Mouse (Mus musculus) erythroblast, adult 5-6 weeks (primary cell): ENCODE data around the gene Sh2b1. TPM values are rescaled to one million over a fixed set of nuclear protein-coding genes. Genes with fewer than 3 reads are reported as not detected.

Source experiments
- ATAC-seq: replicated peaks from 2 replicates; pipeline ENCODE4 v1.8.0; 2016; ENCODE audit warnings: moderate number of reproducible peaks, mild to moderate bottlenecking, moderate TSS enrichment, inconsistent platforms; ENCODE audit not compliant: poor library complexity, low FRiP score, severe bottlenecking
- total RNA-seq, 2 experiments: library from RNA; stranded (forward) in 1 of 2; stranded (reverse) in 1 of 2; fragments of 150-400 nt in 1 of 2; fragments of 200-764, 138-1000 nt in 1 of 2; gene quantifications; 2 replicates each; pipeline versions ENCODE4 v1.2.3 to v1.2.4; 2015 to 2017; ENCODE audit warnings: low replicate concordance in 2 of 2

Gene Sh2b1
- total RNA-seq (2015; ENCODE audit: low replicate concordance): 4.0 and 7.7 TPM in 2 replicates
- 6.6 and 19.6 TPM in 2 replicates for total RNA-seq (2017; ENCODE audit: low replicate concordance)

DNA sequence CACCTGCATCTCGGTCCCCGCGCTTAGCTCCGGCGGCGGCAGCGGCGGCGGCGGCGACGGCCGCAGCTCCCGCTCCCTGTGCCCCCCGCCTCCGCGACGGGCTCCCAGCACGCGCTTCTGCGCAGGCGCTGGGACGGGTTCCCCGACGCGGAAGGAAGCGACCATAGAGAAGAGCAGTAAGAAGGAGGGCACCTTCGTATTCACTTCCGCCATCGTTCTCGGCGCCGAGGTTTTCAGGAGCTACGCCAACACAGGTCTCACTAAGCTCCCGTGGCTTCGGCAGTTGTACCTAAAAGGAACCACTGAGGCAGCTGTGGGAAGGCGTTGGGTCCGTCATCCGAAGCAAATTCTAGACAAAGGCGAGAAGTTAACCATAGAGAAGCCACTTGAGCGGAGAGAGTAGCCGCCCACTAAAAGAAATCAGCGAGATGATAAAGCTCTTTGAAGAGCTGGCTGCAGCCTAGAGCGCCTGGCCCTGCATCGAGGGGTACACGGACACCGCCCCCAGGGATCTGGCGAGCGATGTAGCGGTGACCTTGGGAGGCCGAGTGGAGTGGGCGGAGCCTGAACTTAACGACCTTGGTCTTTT, at the start of gene Sh2b1:
TSS of gene Sh2b1 (minus strand) at position 432 of the 589 bp plus-strand sequence.
- peak; percentile 88 for ATAC-seq

GRCm38 (mm10) chr7:126523316-126523715, 48.1 kb upstream of the Sh2b1 start:
- ATAC-seq: no peak

GRCm38 (mm10) chr7:126519513-126519912, 44.3 kb upstream of the Sh2b1 start:
- no peak for ATAC-seq

DNA sequence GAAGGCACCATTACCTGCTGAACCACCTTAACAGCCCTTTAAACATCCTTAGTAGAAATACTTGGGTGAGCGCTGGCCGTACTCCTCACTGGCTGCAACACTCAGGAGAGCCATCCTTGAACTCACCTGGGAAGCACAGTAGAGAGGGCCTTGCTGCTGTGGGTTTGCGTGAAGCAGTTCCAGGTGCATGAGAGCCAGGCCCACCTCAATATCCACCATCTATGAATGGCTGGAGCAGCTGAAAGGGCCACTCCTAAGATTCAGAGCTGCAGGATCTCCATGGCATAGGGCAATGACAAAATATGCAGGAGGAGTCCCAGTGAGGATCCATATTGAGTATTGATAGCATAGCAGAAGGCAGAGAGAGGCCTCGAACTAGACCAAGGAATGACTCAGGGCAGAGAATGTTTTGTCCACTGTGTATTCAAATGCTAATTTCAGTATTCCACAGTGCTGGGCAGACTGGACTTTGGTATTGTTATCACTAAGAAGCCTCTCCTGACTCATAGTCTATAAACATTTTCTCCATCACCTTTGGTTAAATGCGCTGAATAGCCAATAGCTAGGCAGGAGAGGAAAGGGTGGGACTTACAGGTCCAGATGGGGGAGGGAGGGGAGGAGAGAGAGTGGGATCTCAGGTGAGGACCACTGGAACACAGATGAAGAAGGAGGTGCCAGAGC, 43.2 kb upstream of the Sh2b1 start:
- ATAC-seq: no peak

DNA sequence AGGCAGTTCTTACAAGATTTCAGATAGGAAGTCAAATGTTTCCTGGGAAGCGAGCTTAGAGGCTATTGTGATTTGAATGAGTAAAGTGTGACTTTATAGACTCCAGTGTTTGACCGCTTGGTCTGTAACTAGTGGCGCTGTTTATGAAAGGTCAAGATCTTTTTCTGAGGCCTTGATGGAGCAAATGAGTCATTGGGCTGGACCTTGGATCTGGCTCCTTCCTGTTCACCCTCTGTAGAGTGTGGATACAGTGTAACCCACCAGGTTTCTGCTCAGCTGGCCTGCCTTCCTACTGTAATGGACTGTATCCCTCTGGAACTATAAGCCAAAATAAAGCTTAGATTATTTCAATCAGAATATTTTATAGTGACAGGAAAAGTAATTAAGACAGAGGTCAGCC, 36.1 kb upstream of the Sh2b1 start:
- ATAC-seq: no peak

GRCm38 (mm10) chr7:126507126-126507778, 32.0 kb upstream of the Sh2b1 start:
- no peak for ATAC-seq

- no peak for ATAC-seq
Measured at GRCm38 (mm10) chr7:126504913-126505312, 29.7 kb upstream of the Sh2b1 start.

- ATAC-seq: peak; percentile 82
Measured at GRCm38 (mm10) chr7:126503273-126503878, 28.2 kb upstream of the Sh2b1 start, which contains the start of gene Atxn2l. Atxn2l (minus strand) TSS chr7:126503437.

DNA sequence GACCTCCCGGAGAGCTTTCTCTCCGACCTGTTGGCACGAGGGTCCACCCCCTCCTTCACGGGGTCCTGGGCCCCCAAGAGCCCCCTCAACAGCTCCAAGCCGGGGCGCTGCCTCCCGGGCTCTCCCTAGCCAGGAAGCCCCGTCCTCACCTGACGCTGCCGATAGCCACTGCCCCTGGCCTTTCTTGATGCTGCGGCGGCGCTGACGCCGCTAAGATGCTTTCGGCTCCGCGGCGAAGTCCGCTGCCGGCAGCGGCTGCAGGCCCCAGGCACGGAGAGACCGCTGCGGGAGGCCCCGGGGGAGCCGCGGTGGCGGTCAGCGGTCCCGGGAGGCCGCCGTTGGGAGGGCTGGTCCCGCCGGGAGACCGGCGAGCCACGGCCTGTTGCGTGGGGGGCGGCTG, 27.5 kb upstream of the Sh2b1 start:
- 0 out of 2 replicates have a peak, but pooled peaks have one; percentile 0 for ATAC-seq

GRCm38 (mm10) chr7:126502023-126502741, 27.0 kb upstream of the Sh2b1 start:
- ATAC-seq: peak; percentile 81

GRCm38 (mm10) chr7:126501684-126502022, 26.4 kb upstream of the Sh2b1 start:
- ATAC-seq: peak; percentile 34

DNA sequence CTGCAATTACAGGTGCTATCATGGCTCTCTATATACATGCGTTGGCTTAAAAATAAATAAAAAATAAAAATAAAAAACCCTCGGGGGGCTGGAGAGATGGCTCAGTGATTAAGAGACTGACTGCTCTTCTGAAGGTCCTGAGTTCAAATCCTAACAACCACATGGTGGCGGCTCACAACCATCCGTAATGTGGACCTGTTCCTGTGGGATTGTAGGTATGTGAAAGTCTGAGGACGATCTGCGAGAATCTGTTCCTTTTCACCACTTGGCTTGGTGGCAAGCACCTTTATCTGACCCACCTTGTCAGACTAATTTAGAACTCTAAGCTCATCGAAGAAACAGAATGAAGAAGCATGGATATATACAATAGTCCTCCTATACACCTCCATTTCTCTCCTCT, 24.2 kb upstream of the Sh2b1 start:
- no peak for ATAC-seq

- no peak for ATAC-seq
Measured at GRCm38 (mm10) chr7:126497966-126498365, 22.7 kb upstream of the Sh2b1 start.

DNA sequence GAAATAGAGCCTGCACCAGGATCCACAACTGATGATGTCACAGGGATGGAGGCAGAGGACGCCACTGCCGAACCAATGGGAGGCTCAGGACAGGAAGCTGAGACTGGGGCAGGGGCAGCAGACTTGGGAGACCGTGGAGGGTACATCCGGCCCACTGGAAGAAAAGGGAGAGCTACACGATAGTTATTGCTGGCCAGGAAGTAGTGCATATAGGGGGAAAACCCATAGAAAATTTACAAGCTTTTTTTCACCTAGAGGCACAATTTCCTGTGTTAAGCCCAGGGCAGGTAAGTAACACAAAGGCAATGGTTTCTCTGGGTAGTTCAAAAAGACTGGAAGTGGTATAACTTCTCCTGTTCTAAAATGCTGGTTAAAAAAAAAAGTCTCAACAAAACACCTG, 21.3 kb upstream of the Sh2b1 start:
- ATAC-seq: no peak

DNA sequence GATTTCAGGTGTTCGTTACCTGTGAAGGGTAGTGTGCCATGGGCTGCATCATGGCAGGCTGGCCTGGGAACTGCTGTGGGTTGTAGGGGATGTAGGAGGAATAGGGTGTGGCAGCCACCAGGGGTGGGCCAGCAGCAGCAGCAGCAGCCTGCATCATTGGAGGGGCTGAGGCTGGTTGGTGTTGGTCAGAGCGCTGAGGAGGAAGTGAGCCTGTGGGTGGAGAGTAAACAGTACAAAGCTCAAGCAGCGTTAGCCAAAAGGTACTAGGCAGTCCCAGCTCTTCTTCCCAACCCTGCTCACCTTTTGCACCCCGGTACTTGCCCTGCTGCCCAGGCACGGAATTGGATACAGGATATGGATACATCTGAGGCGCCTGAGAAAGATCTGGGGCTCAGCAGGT, 18.9 kb upstream of the Sh2b1 start:
- ATAC-seq: no peak

GRCm38 (mm10) chr7:126491973-126492372, 16.7 kb upstream of the Sh2b1 start:
- ATAC-seq: no peak

GRCm38 (mm10) chr7:126491005-126491404, 15.8 kb upstream of the Sh2b1 start:
- ATAC-seq: no peak

- peak; percentile 18; the same call in 1 of the 2 replicates for ATAC-seq
Measured at GRCm38 (mm10) chr7:126487617-126488385, 12.6 kb upstream of the Sh2b1 start.

- peak; percentile 72 for ATAC-seq
Measured at GRCm38 (mm10) chr7:126487052-126487483, 11.8 kb upstream of the Sh2b1 start, which contains the start of gene Tufm. Tufm (plus strand) TSS chr7:126487361.
